Mouse (Mus musculus): ENCODE measurements around the gene Rora. TPM values are rescaled to one million over a fixed set of nuclear protein-coding genes. Genes with fewer than 3 reads are reported as not detected.

Rora gene
- polyA plus RNA-seq, 1 experiment from 2014 or later, result 7.8 TPM

DNA sequence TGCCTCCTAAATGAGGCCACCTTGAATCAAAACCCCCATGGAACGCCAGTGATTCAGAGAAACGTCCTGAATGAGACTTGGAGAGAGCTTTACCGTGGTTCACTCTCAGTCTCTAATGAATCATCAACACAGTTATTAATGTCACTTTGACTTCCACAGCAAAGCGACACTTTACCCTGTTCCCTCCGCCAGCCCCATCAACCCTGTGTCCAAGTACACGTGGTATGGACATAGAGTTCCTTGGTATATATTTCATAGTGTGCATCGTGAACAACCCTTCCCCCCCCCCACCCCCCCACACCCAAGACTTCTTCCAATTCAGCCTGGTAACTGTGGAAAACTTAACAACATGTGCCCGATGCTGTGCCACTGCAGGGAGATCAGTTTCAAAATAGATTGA lies 397.3 kb downstream of the Rora start:
- H3K4me3 ChIP-seq, result no peak overlapping the region
- no peak for ATAC-seq (ENCODE audit: low FRiP score)
- no peak overlapping the region for H3K4me2 ChIP-seq (replicated peaks)
- H3K9ac ChIP-seq, result no peak overlapping the region
- no peaks in the 10 kb centered on the region for H3K27me3 ChIP-seq
- no peaks in the 10 kb centered on the region for H3K36me3 ChIP-seq
- WGBS, result 80% methylated on average over 8 of the region's 8 CpGs
- no peak overlapping the region for H3K27ac ChIP-seq
- no peaks in the 10 kb centered on the region for H3K4me1 ChIP-seq
- no peaks in the 10 kb centered on the region for H3K9me3 ChIP-seq (replicated peaks)

DNA sequence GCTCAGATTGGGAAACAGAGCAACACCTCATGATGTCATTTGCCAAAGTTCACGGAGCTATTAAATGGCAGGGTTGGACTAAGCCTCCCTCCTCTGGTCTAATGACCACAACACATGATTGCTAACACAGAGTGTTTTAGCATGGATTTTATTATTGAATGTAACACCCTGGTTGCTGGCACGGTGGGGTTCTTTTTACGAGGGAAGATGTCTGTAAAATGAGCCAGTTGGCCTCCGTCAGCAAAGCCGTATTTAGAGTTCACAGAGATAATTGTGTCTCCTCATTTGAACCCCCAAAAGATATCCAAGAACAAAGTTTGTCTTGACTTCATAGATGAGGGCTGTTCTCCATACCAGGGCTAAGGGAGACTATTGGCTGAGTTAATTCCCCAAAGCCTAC lies 398.3 kb downstream of the Rora start:
- Histone ChIP-seq H3K4me2 (replicated peaks) (no peak overlapping the region), H3K4me3 (no peak overlapping the region), H3K36me3 (no peaks in the 10 kb centered on the region), H3K9me3 (replicated peaks) (no peaks in the 10 kb centered on the region), H3K4me1 (no peaks in the 10 kb centered on the region), H3K9ac (no peak overlapping the region), H3K27me3 (no peaks in the 10 kb centered on the region), H3K27ac (no peak overlapping the region)
- ATAC-seq (ENCODE audit: low FRiP score), result no peak
- WGBS, result 90% methylated on average over 5 of the region's 5 CpGs

- H3K27ac ChIP-seq, result no peak overlapping the region
- WGBS, result 91% methylated on average over 5 of the region's 5 CpGs
- no peaks in the 10 kb centered on the region for H3K27me3 ChIP-seq
- ATAC-seq (ENCODE audit: low FRiP score), result no peak
- no peaks in the 10 kb centered on the region for H3K4me1 ChIP-seq
- no peak overlapping the region for H3K9ac ChIP-seq
- no peaks in the 10 kb centered on the region for H3K9me3 ChIP-seq (replicated peaks)
- H3K4me2 ChIP-seq (replicated peaks), result no peak overlapping the region
- H3K4me3 ChIP-seq, result no peak overlapping the region
- no peaks in the 10 kb centered on the region for H3K36me3 ChIP-seq
Measured at GRCm38 (mm10) chr9:69055302-69055701, 401.7 kb downstream of the Rora start.

GRCm38 (mm10) chr9:69071203-69071867 lies 417.7 kb downstream of the Rora start:
- H3K4me2 ChIP-seq (replicated peaks), result no peak overlapping the region
- no peak overlapping the region for H3K27ac ChIP-seq
- H3K27me3 ChIP-seq, result no peaks in the 10 kb centered on the region
- WGBS, result 66% methylated on average over 15 of the region's 15 CpGs
- no peaks in the 10 kb centered on the region for H3K36me3 ChIP-seq
- H3K9me3 ChIP-seq (replicated peaks), result no peaks in the 10 kb centered on the region
- ATAC-seq (ENCODE audit: low FRiP score), result no peak
- no peak overlapping the region for H3K9ac ChIP-seq
- 0 out of 2 replicates have a peak, but pooled peaks cover 5% of the 10 kb centered on the region for H3K4me1 ChIP-seq
- H3K4me3 ChIP-seq, result no peak overlapping the region

GRCm38 (mm10) chr9:69073271-69073670 lies 419.7 kb downstream of the Rora start:
- Histone ChIP-seq H3K4me3 (no peak overlapping the region), H3K4me1 (0 out of 2 replicates have a peak, but pooled peaks cover 3% of the 10 kb centered on the region), H3K9me3 (replicated peaks) (no peaks in the 10 kb centered on the region), H3K4me2 (replicated peaks) (no peak overlapping the region), H3K9ac (no peak overlapping the region), H3K36me3 (no peaks in the 10 kb centered on the region), H3K27ac (no peak overlapping the region), H3K27me3 (no peaks in the 10 kb centered on the region)
- no peak for ATAC-seq (ENCODE audit: low FRiP score)
- WGBS, result 79% methylated on average over 7 of the region's 7 CpGs

- H3K4me2 ChIP-seq (replicated peaks), result no peak overlapping the region
- H3K9me3 ChIP-seq (replicated peaks), result no peaks in the 10 kb centered on the region
- H3K27ac ChIP-seq, result peak overlapping the region; percentile 24; the same call in 1 of the 2 replicates
- no peaks in the 10 kb centered on the region for H3K36me3 ChIP-seq
- WGBS, result 37% methylated on average over 3 of the region's 3 CpGs
- ATAC-seq (ENCODE audit: low FRiP score), result peak; percentile 71
- H3K4me1 ChIP-seq, result peaks cover 16% of the 10 kb centered on the region
- H3K9ac ChIP-seq, result no peak overlapping the region
- H3K4me3 ChIP-seq, result no peak overlapping the region
- peaks cover 12% of the 10 kb centered on the region for H3K27me3 ChIP-seq
Measured at GRCm38 (mm10) chr9:69084086-69084719, 430.6 kb downstream of the Rora start.

DNA sequence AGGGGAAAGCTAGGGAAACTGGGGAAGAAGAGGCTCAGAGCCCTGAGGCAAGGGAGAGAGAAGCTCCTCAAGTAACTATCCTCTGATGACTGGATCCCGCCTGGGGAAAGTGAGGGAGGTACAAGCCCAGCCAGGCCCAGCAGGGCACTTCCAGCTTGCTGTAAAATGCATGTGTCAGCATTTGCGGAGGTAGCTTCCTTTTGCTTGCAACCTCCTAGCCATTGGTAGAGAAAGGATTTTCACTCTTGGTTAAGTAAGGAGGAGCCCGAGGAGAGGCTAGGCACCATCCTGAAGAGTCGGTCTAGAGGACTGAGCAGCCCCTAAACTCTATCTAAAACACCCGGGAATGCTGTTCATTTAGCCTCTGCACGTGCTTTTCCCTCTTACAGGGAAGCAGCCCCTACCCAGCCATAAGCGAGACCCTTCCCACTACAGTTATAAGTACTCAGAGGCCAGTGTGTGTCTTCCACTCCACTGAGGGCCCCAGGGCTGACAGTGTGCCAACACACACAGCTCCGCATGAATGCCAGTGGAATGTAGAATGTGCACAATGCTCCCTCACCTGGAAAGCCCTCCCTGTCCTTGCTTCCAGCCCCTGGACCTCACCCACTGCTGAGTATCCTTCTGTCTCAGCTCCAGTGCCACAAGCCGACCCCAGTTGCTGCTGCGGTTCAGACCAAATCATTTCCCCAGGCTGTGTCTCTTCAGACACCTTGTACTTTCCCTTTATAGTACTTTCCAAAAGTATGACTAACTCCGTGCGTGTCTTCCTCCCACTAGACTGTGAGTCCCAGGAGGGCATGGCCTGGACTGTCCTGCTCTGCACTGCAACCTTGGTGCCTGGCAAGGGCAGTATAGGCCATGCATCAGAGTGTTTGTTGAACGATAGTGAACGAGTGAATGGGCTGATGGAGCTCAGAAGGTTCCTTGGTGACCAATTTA lies 431.4 kb downstream of the Rora start:
- peak; percentile 50 for ATAC-seq (ENCODE audit: low FRiP score)
- 59% methylated on average over 14 of the region's 14 CpGs for WGBS
- no peak overlapping the region for H3K9ac ChIP-seq
- H3K4me3 ChIP-seq, result no peak overlapping the region
- H3K27me3 ChIP-seq, result peaks cover 12% of the 10 kb centered on the region
- H3K4me1 ChIP-seq, result peaks cover 16% of the 10 kb centered on the region
- H3K27ac ChIP-seq, result peak overlapping the region; percentile 18; the same call in 1 of the 2 replicates
- no peaks in the 10 kb centered on the region for H3K36me3 ChIP-seq
- H3K4me2 ChIP-seq (replicated peaks), result no peak overlapping the region
- H3K9me3 ChIP-seq (replicated peaks), result no peaks in the 10 kb centered on the region

- H3K27me3 ChIP-seq, result peaks cover 12% of the 10 kb centered on the region
- H3K4me2 ChIP-seq (replicated peaks), result no peak overlapping the region
- no peak for ATAC-seq (ENCODE audit: low FRiP score)
- no peak overlapping the region for H3K4me3 ChIP-seq
- H3K9me3 ChIP-seq (replicated peaks), result no peaks in the 10 kb centered on the region
- H3K36me3 ChIP-seq, result no peaks in the 10 kb centered on the region
- no peak overlapping the region for H3K9ac ChIP-seq
- peaks cover 16% of the 10 kb centered on the region for H3K4me1 ChIP-seq
- WGBS, result 88% methylated on average over 4 of the region's 4 CpGs
- H3K27ac ChIP-seq, result no peak overlapping the region
Measured at GRCm38 (mm10) chr9:69086844-69087243, 433.3 kb downstream of the Rora start.

DNA sequence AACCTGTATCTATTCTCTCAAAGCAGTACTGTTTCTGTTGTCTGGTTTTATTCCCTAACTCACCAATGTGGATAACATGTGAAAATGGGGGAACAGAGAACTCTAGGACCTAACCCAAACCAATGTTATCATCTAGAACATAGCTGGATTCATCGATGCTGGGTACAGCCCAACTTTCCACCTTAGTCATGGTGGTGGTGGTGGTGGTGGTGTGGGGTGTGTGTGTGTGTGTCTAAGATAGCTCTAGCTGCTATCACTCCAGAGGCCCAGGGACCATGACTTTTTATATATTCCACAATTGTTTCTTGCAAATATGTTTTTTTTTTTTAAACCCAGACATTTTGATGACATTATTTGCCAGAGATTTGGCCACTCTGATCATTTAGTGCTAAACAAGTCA lies 433.7 kb downstream of the Rora start:
- H3K27ac ChIP-seq, result no peak overlapping the region
- peaks cover 21% of the 10 kb centered on the region for H3K4me1 ChIP-seq
- no peak overlapping the region for H3K9ac ChIP-seq
- no peaks in the 10 kb centered on the region for H3K9me3 ChIP-seq (replicated peaks)
- H3K36me3 ChIP-seq, result no peaks in the 10 kb centered on the region
- peaks cover 12% of the 10 kb centered on the region for H3K27me3 ChIP-seq
- WGBS, result 90% methylated on average over 1 of the region's 1 CpGs
- no peak for ATAC-seq (ENCODE audit: low FRiP score)
- H3K4me2 ChIP-seq (replicated peaks), result no peak overlapping the region
- no peak overlapping the region for H3K4me3 ChIP-seq

DNA sequence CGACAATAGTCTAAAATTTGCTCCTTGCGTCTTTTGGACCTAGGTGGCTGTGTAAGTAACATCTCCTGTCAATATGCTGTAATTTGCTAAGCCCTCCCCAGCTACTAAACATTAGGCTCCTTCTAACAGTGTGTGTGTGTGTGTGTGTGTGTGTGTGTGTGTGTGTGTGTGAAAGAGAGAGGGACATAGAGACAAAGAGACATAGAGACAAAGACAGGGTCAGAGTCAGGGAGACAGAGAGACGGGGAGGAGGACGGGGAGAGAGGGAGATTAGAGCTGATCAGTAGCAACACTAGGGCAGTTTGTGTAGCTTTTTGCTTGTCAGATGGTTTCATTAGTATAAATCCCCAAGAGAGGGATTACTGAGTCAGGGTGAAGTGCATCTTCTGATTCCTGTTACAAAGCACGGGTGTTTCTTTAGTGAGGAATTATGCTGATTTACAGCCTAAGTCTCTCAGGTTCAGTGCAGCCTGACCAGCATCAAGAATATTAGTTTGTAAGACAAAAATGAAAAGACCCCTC lies 437.2 kb downstream of the Rora start:
- 68% methylated on average over 5 of the region's 5 CpGs for WGBS

DNA sequence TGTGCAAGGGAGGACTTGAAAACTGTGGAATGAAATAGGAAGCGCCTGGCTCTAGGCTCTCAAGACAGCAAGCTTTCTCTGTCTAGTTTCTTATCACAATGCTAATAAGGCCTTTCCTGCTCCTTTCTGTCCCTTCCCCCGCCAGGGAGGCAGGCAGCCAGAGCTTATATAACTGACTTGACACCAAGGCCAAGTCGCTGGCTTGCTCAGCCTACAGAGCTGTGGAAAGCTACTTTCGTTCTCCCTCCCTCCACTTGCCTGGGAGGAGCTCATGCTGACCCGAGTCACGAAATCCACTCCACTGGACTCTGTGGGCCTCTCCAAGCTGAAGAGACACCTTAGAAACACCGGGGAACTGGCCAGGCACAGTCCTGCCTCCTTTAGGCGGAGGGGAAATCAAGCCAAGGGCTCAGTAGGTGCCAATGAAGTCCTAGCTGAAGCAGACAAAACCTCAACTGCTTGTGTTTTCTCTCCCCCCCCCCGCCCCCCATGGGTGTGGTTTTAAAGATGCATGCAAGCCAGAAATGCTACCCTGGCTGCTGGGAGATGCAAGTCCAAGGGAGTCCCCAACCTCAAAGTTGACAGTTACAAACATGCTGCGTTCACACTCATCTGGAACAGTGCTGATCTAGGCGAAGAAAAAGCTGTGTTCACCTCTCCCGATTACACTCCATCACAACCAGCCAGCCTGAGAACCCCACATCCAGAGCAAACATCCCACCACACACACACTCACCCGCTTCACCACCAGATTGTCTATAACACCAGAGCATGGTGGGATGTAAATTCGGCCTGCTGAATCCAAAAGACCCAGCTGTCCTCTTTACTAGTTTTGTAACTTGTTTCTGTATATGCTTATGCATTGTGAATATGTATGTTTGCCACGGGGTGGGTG lies 438.8 kb downstream of the Rora start:
- Histone ChIP-seq H3K36me3 (no peaks in the 10 kb centered on the region), H3K4me2 (replicated peaks) (no peak overlapping the region), H3K27me3 (peaks cover 3% of the 10 kb centered on the region; the same call in 1 of the 2 replicates), H3K27ac (no peak overlapping the region), H3K9me3 (replicated peaks) (no peaks in the 10 kb centered on the region), H3K4me3 (no peak overlapping the region), H3K9ac (no peak overlapping the region), H3K4me1 (peaks cover 7% of the 10 kb centered on the region; the same call in 1 of the 2 replicates)
- WGBS, result 68% methylated on average over 15 of the region's 15 CpGs
- ATAC-seq (ENCODE audit: low FRiP score), result no peak

More for the DNA sequence above, 437.2 kb downstream of the Rora start:
- Histone ChIP-seq H3K9me3 (replicated peaks) (no peaks in the 10 kb centered on the region), H3K27me3 (peaks cover 9% of the 10 kb centered on the region), H3K9ac (no peak overlapping the region), H3K27ac (no peak overlapping the region), H3K4me3 (no peak overlapping the region), H3K36me3 (no peaks in the 10 kb centered on the region), H3K4me1 (peaks cover 7% of the 10 kb centered on the region; the same call in 1 of the 2 replicates), H3K4me2 (replicated peaks) (no peak overlapping the region)
- ATAC-seq (ENCODE audit: low FRiP score), result no peak

Data from hindbrain, embryonic 12.5 days (tissue).